Mouse (Mus musculus): ENCODE data around the gene Gucy2e. TPM values are rescaled to one million over a fixed set of nuclear protein-coding genes. Genes with fewer than 3 reads are reported as not detected.

Gene Gucy2e
- polyA plus RNA-seq, 1 experiment from 2014 or later = 0.05 TPM

DNA sequence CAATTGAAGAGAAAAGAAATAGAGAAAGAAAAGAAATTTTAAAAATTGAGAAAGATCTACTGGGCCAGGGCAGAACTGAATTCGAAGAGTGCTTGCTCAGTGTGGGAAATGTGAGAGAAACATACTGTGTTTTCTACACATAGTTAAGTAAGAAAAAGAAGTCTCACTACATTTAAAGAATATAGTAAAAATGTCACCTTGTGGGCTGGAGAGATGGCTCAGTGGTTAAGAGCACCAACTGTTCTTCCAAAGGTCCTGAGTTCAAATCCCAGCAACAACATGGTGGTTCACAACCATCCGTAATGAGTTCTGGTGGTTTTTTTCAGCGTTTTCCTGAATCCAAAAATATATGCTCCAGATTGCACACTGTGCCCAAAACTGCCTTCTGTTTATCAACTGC lies 58.3 kb downstream of the Gucy2e start:
- no peak for DNase-seq (ENCODE audit: low spot score)
- H3K4me2 ChIP-seq = no peak overlapping the region
- H3K27me3 ChIP-seq (replicated peaks; ENCODE audit: control insufficient read depth, insufficient read depth, low read length) = no peaks in the 10 kb centered on the region
- H3K27ac ChIP-seq (ENCODE audit: low read depth, low read length) = no peak overlapping the region
- ATAC-seq (replicated peaks; ENCODE audit: low FRiP score) = no peak
- 67% methylated on average over 3 of the region's 3 CpGs for WGBS
- H3K4me3 ChIP-seq (ENCODE audit: low read depth, low read length) = no peak overlapping the region
- no peaks in the 10 kb centered on the region for H3K36me3 ChIP-seq (ENCODE audit: control insufficient read depth, insufficient read depth, low read length)
- no peaks in the 10 kb centered on the region for H3K9me3 ChIP-seq (ENCODE audit: control insufficient read depth, low read length)
- no peak overlapping the region for H3K9ac ChIP-seq (ENCODE audit: low read depth, low read length)
- no peaks in the 10 kb centered on the region for H3K4me1 ChIP-seq (replicated peaks; ENCODE audit: control insufficient read depth, insufficient read depth, low read length)

DNA sequence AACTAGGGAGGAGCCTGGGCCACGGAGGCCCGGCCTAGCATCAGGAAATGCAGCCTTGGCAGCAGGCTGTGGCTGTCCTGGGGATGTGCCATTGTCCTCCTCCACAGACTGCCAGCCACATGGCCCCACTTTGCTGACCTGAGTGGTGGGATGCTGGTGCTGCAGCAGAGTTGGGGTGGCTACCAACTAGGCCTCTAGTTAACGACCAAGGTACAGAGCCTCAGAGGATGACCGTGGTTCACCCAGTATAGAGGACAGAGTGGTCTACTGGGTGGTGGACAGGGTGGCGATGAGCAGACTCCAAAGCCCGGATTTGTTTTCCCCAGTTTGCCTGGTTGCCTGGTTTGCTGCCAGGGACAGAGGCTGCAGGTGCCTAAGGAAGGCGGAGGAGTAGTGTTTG lies 62.1 kb downstream of the Gucy2e start:
- Histone ChIP-seq H3K4me2 (no peak overlapping the region), H3K27me3 (replicated peaks; ENCODE audit: control insufficient read depth, insufficient read depth, low read length) (no peaks in the 10 kb centered on the region), H3K36me3 (ENCODE audit: control insufficient read depth, insufficient read depth, low read length) (no peaks in the 10 kb centered on the region), H3K4me1 (replicated peaks; ENCODE audit: control insufficient read depth, insufficient read depth, low read length) (no peaks in the 10 kb centered on the region), H3K27ac (ENCODE audit: low read depth, low read length) (no peak overlapping the region), H3K9ac (ENCODE audit: low read depth, low read length) (no peak overlapping the region), H3K9me3 (ENCODE audit: control insufficient read depth, low read length) (no peaks in the 10 kb centered on the region), H3K4me3 (ENCODE audit: low read depth, low read length) (no peak overlapping the region)
- 86% methylated on average over 7 of the region's 7 CpGs for WGBS
- no peak for ATAC-seq (replicated peaks; ENCODE audit: low FRiP score)
- DNase-seq (ENCODE audit: low spot score) = no peak

DNA sequence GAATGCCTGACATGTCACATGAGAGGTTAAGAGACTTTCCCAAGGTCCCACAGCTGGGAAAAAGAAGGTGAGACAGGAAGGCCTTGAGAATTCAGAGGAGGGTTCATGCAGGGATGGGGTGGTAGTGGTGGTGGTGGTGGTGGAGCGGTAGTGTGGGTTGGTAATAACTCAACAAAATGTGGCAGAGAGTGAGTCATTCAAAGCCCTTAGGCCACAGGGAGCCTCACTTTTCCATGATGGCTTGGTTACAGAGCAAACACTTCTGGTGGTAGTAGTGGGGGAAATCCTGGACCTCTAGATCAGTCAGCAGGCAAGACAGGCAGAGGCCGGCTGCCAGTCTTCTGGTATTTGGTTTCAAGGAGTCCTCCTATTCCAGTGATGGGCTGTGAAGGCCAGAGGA lies 64.2 kb downstream of the Gucy2e start:
- DNase-seq (ENCODE audit: low spot score) (no peak), ATAC-seq (replicated peaks; ENCODE audit: low FRiP score) (no peak)
- H3K4me2 ChIP-seq = no peak overlapping the region
- H3K27me3 ChIP-seq (replicated peaks; ENCODE audit: control insufficient read depth, insufficient read depth, low read length) = 0 out of 2 replicates have a peak, but pooled peaks cover 3% of the 10 kb centered on the region
- H3K9me3 ChIP-seq (ENCODE audit: control insufficient read depth, low read length) = no peaks in the 10 kb centered on the region
- no peak overlapping the region for H3K27ac ChIP-seq (ENCODE audit: low read depth, low read length)
- 85% methylated on average over 2 of the region's 2 CpGs for WGBS
- no peak overlapping the region for H3K9ac ChIP-seq (ENCODE audit: low read depth, low read length)
- H3K36me3 ChIP-seq (ENCODE audit: control insufficient read depth, insufficient read depth, low read length) = no peaks in the 10 kb centered on the region
- H3K4me1 ChIP-seq (replicated peaks; ENCODE audit: control insufficient read depth, insufficient read depth, low read length) = no peaks in the 10 kb centered on the region
- H3K4me3 ChIP-seq (ENCODE audit: low read depth, low read length) = no peak overlapping the region

DNA sequence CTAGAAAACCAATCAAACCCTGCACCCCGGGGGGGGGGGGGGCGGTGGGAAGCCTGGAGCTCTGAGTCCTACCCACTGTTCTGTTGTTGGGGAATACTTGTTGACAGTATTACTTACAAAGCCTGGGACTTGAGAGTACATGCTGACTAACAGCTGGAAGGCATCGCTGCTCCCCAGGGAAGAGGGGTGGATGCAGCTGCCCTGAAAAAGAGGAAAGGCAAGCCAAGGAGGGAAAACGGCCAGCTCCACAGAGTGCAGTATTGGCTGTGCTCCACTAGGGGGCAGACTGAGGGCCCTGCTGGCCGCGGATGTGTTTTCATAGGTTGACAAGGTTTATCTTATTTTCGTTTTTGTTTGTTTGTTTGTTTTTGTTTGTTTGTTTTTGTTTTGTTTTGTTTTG lies 65.2 kb downstream of the Gucy2e start:
- H3K27me3 ChIP-seq (replicated peaks; ENCODE audit: control insufficient read depth, insufficient read depth, low read length) = 0 out of 2 replicates have a peak, but pooled peaks cover 6% of the 10 kb centered on the region
- 31% methylated on average over 7 of the region's 7 CpGs for WGBS
- H3K4me3 ChIP-seq (ENCODE audit: low read depth, low read length) = no peak overlapping the region
- DNase-seq (ENCODE audit: low spot score) (no peak), ATAC-seq (replicated peaks; ENCODE audit: low FRiP score) (no peak)
- no peaks in the 10 kb centered on the region for H3K4me1 ChIP-seq (replicated peaks; ENCODE audit: control insufficient read depth, insufficient read depth, low read length)
- no peaks in the 10 kb centered on the region for H3K36me3 ChIP-seq (ENCODE audit: control insufficient read depth, insufficient read depth, low read length)
- H3K9me3 ChIP-seq (ENCODE audit: control insufficient read depth, low read length) = no peaks in the 10 kb centered on the region
- no peak overlapping the region for H3K4me2 ChIP-seq
- H3K27ac ChIP-seq (ENCODE audit: low read depth, low read length) = no peak overlapping the region
- H3K9ac ChIP-seq (ENCODE audit: low read depth, low read length) = no peak overlapping the region

DNA sequence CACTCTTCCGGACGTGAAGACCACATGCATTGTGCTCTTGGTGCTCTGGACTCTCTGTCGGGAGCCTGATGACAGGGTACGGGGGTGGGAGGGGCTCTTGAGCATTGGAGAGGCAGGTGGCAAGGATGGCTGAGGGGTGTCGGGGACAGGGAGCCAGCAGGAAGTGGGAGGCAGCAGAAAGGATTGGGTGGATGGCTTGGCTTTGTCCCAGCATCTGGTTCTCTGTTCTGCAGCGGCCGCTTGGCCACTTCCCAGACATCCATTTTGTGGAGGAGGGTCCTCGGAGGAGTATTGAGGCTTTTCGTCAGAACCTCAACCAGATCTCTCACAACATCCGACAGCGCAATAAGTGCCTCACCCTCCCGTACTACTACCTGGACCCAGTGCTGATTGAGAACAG lies 67.5 kb downstream of the Gucy2e start:
- ATAC-seq (replicated peaks; ENCODE audit: low FRiP score) (no peak), DNase-seq (ENCODE audit: low spot score) (no peak)
- Histone ChIP-seq H3K9ac (ENCODE audit: low read depth, low read length) (no peak overlapping the region), H3K4me3 (ENCODE audit: low read depth, low read length) (no peak overlapping the region), H3K27me3 (replicated peaks; ENCODE audit: control insufficient read depth, insufficient read depth, low read length) (peaks cover 11% of the 10 kb centered on the region), H3K4me2 (no peak overlapping the region), H3K27ac (ENCODE audit: low read depth, low read length) (no peak overlapping the region), H3K36me3 (ENCODE audit: control insufficient read depth, insufficient read depth, low read length) (no peaks in the 10 kb centered on the region), H3K9me3 (ENCODE audit: control insufficient read depth, low read length) (no peaks in the 10 kb centered on the region), H3K4me1 (replicated peaks; ENCODE audit: control insufficient read depth, insufficient read depth, low read length) (no peaks in the 10 kb centered on the region)
- 85% methylated on average over 12 of the region's 12 CpGs for WGBS

Other genes starting within 250 kb of the Gucy2e start
- 60.2 and 64.9 TPM in 2 replicates for gene Pfas, start 228.6 kb downstream of the Gucy2e start, polyA plus RNA-seq (2014; fragmentation: Nextera tagmentation; extraction: Ambion mirVana)
- gene Ctc1, start 221.1 kb downstream of the Gucy2e start, polyA plus RNA-seq (2014; fragmentation: Nextera tagmentation; extraction: Ambion mirVana) = 57.5 and 60.5 TPM in 2 replicates
- gene Aurkb, start 191.4 kb downstream of the Gucy2e start, polyA plus RNA-seq (2014; fragmentation: Nextera tagmentation; extraction: Ambion mirVana) = 168 and 170 TPM in 2 replicates
- 5.9 and 6.6 TPM in 2 replicates for gene Borcs6, start 177.3 kb downstream of the Gucy2e start, polyA plus RNA-seq (2014; fragmentation: Nextera tagmentation; extraction: Ambion mirVana)
- gene Tmem107, start 166.2 kb downstream of the Gucy2e start, polyA plus RNA-seq (2014; fragmentation: Nextera tagmentation; extraction: Ambion mirVana) = 39.1 and 43.5 TPM in 2 replicates
- 47.2 and 56.0 TPM in 2 replicates for gene Vamp2, start 148.5 kb downstream of the Gucy2e start, polyA plus RNA-seq (2014; fragmentation: Nextera tagmentation; extraction: Ambion mirVana)
- gene Per1, start 141.8 kb downstream of the Gucy2e start, polyA plus RNA-seq (2014; fragmentation: Nextera tagmentation; extraction: Ambion mirVana) = 6.2 and 6.6 TPM in 2 replicates
- gene Hes7, start 116.6 kb downstream of the Gucy2e start, polyA plus RNA-seq (2014; fragmentation: Nextera tagmentation; extraction: Ambion mirVana) = 0.55 and 0.59 TPM in 2 replicates
- gene 9130213A22Rik, start 114.4 kb downstream of the Gucy2e start, polyA plus RNA-seq (2014; fragmentation: Nextera tagmentation; extraction: Ambion mirVana) = 0.10 and 0.22 TPM in 2 replicates
- 0.48 TPM in 1 of 2 replicates, not detected in the other for gene Aloxe3, start 111.1 kb downstream of the Gucy2e start, polyA plus RNA-seq (2014; fragmentation: Nextera tagmentation; extraction: Ambion mirVana)
- not detected in 2 replicates for gene Alox12b, start 80.0 kb downstream of the Gucy2e start, polyA plus RNA-seq (2014; fragmentation: Nextera tagmentation; extraction: Ambion mirVana)
- 0.12 TPM in 1 of 2 replicates, not detected in the other for gene Alox8, start 39.2 kb downstream of the Gucy2e start, polyA plus RNA-seq (2014; fragmentation: Nextera tagmentation; extraction: Ambion mirVana)
- 14.9 and 17.1 TPM in 2 replicates for gene Cntrob, start 86.7 kb upstream of the Gucy2e start, polyA plus RNA-seq (2014; fragmentation: Nextera tagmentation; extraction: Ambion mirVana)
- 114 and 123 TPM in 2 replicates for gene Trappc1, start 86.9 kb upstream of the Gucy2e start, polyA plus RNA-seq (2014; fragmentation: Nextera tagmentation; extraction: Ambion mirVana)
- 0.42 and 0.52 TPM in 2 replicates for gene Kcnab3, start 89.2 kb upstream of the Gucy2e start, polyA plus RNA-seq (2014; fragmentation: Nextera tagmentation; extraction: Ambion mirVana)
- 4.3 and 5.4 TPM in 2 replicates for gene Rnf227, start 103.4 kb upstream of the Gucy2e start, polyA plus RNA-seq (2014; fragmentation: Nextera tagmentation; extraction: Ambion mirVana)
- gene Chd3, start 132.4 kb upstream of the Gucy2e start, polyA plus RNA-seq (2014; fragmentation: Nextera tagmentation; extraction: Ambion mirVana) = 13.8 and 17.1 TPM in 2 replicates
- 151 and 178 TPM in 2 replicates for gene Naa38, start 158.5 kb upstream of the Gucy2e start, polyA plus RNA-seq (2014; fragmentation: Nextera tagmentation; extraction: Ambion mirVana)
- gene Cyb5d1, start 158.6 kb upstream of the Gucy2e start, polyA plus RNA-seq (2014; fragmentation: Nextera tagmentation; extraction: Ambion mirVana) = 19.7 and 19.9 TPM in 2 replicates
- gene Tmem88, start 161.2 kb upstream of the Gucy2e start, polyA plus RNA-seq (2014; fragmentation: Nextera tagmentation; extraction: Ambion mirVana) = 20.4 and 26.2 TPM in 2 replicates
- 15.4 and 17.4 TPM in 2 replicates for gene Kdm6b, start 176.6 kb upstream of the Gucy2e start, polyA plus RNA-seq (2014; fragmentation: Nextera tagmentation; extraction: Ambion mirVana)

Measured in liver, embryonic 11.5 days (tissue).